Mouse (Mus musculus): ENCODE data around the gene Slc25a33. TPM values are rescaled to one million over a fixed set of nuclear protein-coding genes. Genes with fewer than 3 reads are reported as not detected.

The Slc25a33 gene
- 4.2 TPM for polyA plus RNA-seq (2015; fragmentation: Illumina TruSeq; extraction: RNeasy Lipid Tissue Mini Kit (QIAGEN cat#74804); ENCODE audit: insufficient read depth, low replicate concordance)

DNA sequence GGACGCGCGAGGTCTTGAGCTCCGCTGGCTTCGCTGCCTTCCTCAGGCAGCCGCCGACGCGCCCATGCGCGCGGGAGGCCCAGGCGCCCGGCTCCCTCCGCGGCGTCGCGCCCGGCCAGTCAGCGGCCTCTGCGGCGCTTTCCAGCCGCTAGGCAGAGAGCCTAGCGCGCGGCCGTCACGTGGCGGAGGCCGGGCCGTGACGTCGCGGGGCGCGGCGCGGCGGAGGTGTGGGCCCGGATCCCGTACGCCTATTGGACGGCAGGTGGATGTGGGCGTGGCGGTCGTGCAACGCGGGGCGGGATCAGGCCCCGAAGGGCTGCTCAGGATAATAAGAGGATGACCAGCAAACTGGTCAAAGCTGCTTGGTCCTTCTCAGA, at the start of gene Slc25a33:
Gene Slc25a33, minus strand, starts transcription at position 184 of the 377 bp plus-strand sequence.

GRCm38 (mm10) chr4:149737383-149738324, 36.4 kb downstream of the Slc25a33 start, which contains the start of gene Tmem201:
Tmem201 (minus strand) TSS chr4:149738044.

DNA sequence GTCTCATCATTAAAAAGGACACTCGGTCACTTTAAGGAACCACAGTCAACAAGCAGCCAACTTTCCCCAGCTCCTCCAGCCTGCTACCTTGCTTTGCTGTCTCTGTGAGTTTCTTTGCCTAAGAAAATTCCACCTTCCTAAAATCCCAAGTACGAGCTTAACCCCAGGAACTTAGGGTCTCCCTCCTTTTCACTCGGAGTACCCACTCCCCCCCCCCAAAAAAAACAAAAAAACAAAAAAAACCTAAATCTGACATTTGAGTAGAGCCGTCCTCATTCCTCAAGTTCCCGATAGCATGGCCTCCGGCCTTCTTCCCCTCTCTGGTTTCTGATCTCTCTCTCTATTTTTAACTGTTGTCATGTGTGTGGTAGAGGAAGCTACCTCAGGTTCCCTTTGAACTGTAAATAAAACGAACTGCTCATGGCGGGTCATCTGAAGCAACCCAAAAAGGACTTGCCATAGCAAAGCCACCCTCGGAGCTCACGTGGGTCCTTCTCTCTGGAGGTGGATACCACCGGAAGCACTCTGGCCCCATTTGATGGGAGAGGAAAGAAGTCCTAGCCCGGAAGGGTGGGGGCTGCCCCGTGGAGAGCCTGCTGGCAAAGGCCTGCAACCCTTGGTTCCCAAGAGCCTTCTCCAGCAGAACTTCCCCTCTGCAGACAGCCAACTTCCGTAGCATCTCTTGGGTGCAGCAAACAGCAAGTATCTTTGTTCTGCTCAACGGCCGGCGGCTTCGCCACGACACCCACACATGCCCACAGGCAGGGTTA, 71.7 kb downstream of the Slc25a33 start, which contains the start of gene Pik3cd:
Gene Pik3cd, minus strand, starts transcription at position 362 of the 770 bp plus-strand sequence.

Other genes with a start within 250 kb of the Slc25a33 start
- 8.5 TPM for gene Clstn1, start 187.8 kb downstream of the Slc25a33 start, polyA plus RNA-seq (2015; fragmentation: Illumina TruSeq; extraction: RNeasy Lipid Tissue Mini Kit (QIAGEN cat#74804); ENCODE audit: insufficient read depth, low replicate concordance)
- 79.7 TPM for gene Pik3cd, start 71.7 kb downstream of the Slc25a33 start, polyA plus RNA-seq (2015; fragmentation: Illumina TruSeq; extraction: RNeasy Lipid Tissue Mini Kit (QIAGEN cat#74804); ENCODE audit: insufficient read depth, low replicate concordance)
- gene Tmem201, start 36.2 kb downstream of the Slc25a33 start, polyA plus RNA-seq (2015; fragmentation: Illumina TruSeq; extraction: RNeasy Lipid Tissue Mini Kit (QIAGEN cat#74804); ENCODE audit: insufficient read depth, low replicate concordance): 5.2 TPM
- gene Spsb1, start 180.8 kb upstream of the Slc25a33 start, polyA plus RNA-seq (2015; fragmentation: Illumina TruSeq; extraction: RNeasy Lipid Tissue Mini Kit (QIAGEN cat#74804); ENCODE audit: insufficient read depth, low replicate concordance): 3.8 TPM
- gene H6pd, start 234.7 kb upstream of the Slc25a33 start, polyA plus RNA-seq (2015; fragmentation: Illumina TruSeq; extraction: RNeasy Lipid Tissue Mini Kit (QIAGEN cat#74804); ENCODE audit: insufficient read depth, low replicate concordance): 21.1 TPM